Mouse (Mus musculus) skeletal muscle tissue, postnatal 0 days (tissue): ENCODE measurements around the gene Grhl1. TPM values are rescaled to one million over a fixed set of nuclear protein-coding genes. Genes with fewer than 3 reads are reported as not detected.

ENCODE experiments used
- polyA plus RNA-seq: library from polyadenylated mRNA; unstranded; fragments of >200 nt; fragmentation: Nextera tagmentation; extraction: Ambion mirVana; gene quantifications from 2 replicates; pipeline ENCODE4 v1.2.1, GENCODE M21; 2015

Grhl1 gene
- polyA plus RNA-seq: 0.29 and 1.1 TPM in 2 replicates

GRCm38 (mm10) chr12:24571523-24572392 is at the start of gene Grhl1:
Gene Grhl1, plus strand, starts transcription at chr12:24572283.

DNA sequence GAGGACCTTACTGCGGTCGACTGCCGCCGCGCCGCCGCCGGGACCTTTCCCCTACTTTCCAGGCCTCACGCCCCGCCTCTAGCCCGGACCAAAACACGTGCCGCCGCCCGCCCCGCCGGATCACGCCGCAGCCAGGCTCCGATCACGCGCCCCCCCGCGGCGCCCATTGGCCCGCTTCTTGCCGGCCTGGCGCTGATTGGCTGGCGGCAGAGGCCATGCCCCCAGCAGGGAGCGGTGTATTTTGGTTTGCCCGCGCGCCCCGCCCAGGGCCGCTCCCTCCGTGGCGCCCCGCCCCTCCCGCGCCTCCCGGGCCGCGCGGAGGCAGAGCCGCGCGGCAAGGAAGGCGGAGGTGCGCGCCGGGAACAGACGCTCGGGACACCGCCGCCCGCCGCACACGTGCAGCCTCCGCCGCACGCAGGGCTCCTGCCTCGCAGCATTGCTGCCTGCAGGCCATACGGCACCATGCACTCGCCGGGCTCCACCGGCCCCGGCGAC is 79.0 kb downstream of the Grhl1 start, which contains the start of gene Klf11:
Gene Klf11 (plus strand): TSS at position 212 of the 495 bp plus-strand sequence.

Other genes starting within 250 kb of the Grhl1 start
- 10.7 and 11.9 TPM in 2 replicates for gene Taf1b, start 73.9 kb upstream of the Grhl1 start, polyA plus RNA-seq
- 13.3 and 15.9 TPM in 2 replicates for gene Klf11, start 79.0 kb downstream of the Grhl1 start, polyA plus RNA-seq
- 4.0 and 4.8 TPM in 2 replicates for gene Cys1, start 109.5 kb downstream of the Grhl1 start, polyA plus RNA-seq
- gene Rrm2, start 136.0 kb downstream of the Grhl1 start, polyA plus RNA-seq: 25.7 and 35.9 TPM in 2 replicates